Mouse (Mus musculus): ENCODE results near the gene Olfr1015. TPM values are rescaled to one million over a fixed set of nuclear protein-coding genes. Genes with fewer than 3 reads are reported as not detected.

The Olfr1015 gene
- total RNA-seq (2015; ENCODE audit: low replicate concordance): not detected in 2 replicates
- 1.1 TPM in 1 of 2 replicates, not detected in the other for total RNA-seq (2017; ENCODE audit: low replicate concordance)

GRCm38 (mm10) chr2:85781717-85782116, at the start of gene Olfr1015:
TSS of gene Olfr1015 (plus strand) at chr2:85782017.
- no peak for ATAC-seq (replicated peaks; ENCODE audit: low FRiP score, poor library complexity, severe bottlenecking)

- ATAC-seq (replicated peaks; ENCODE audit: low FRiP score, poor library complexity, severe bottlenecking): no peak
Measured at GRCm38 (mm10) chr2:85753822-85754221, 28.0 kb upstream of the Olfr1015 start.

- no peak for ATAC-seq (replicated peaks; ENCODE audit: low FRiP score, poor library complexity, severe bottlenecking)
Measured at GRCm38 (mm10) chr2:85762666-85763065, 19.2 kb upstream of the Olfr1015 start, which contains the start of gene Olfr1012. TSS of gene Olfr1012 (minus strand) at chr2:85762766.

- ATAC-seq (replicated peaks; ENCODE audit: low FRiP score, poor library complexity, severe bottlenecking): no peak
Measured at GRCm38 (mm10) chr2:85766798-85767197, 15.0 kb upstream of the Olfr1015 start, which contains the start of gene Olfr1013. TSS of gene Olfr1013 (plus strand) at chr2:85767098.

GRCm38 (mm10) chr2:85772413-85772812, 9.4 kb upstream of the Olfr1015 start, which contains the start of gene Olfr1014:
TSS of gene Olfr1014 (plus strand) at chr2:85772713.
- ATAC-seq (replicated peaks; ENCODE audit: low FRiP score, poor library complexity, severe bottlenecking): no peak

- ATAC-seq (replicated peaks; ENCODE audit: low FRiP score, poor library complexity, severe bottlenecking): no peak
Measured at GRCm38 (mm10) chr2:85792331-85792730, 10.5 kb downstream of the Olfr1015 start.

- no peak for ATAC-seq (replicated peaks; ENCODE audit: low FRiP score, poor library complexity, severe bottlenecking)
Measured at GRCm38 (mm10) chr2:85802444-85802843, 20.6 kb downstream of the Olfr1015 start, which contains the start of gene Olfr1016. TSS of gene Olfr1016 (minus strand) at chr2:85802544.

- no peak for ATAC-seq (replicated peaks; ENCODE audit: low FRiP score, poor library complexity, severe bottlenecking)
Measured at GRCm38 (mm10) chr2:85804501-85804900, 22.7 kb downstream of the Olfr1015 start.

GRCm38 (mm10) chr2:85818179-85818578, 36.4 kb downstream of the Olfr1015 start, which contains the start of gene Olfr1018:
TSS of gene Olfr1018 (plus strand) at chr2:85818479.
- no peak for ATAC-seq (replicated peaks; ENCODE audit: low FRiP score, poor library complexity, severe bottlenecking)

Other genes with a start within 250 kb of the Olfr1015 start
- gene Olfr996, start 202.8 kb upstream of the Olfr1015 start, total RNA-seq (2015; ENCODE audit: low replicate concordance): not detected in 2 replicates
- not detected in 2 replicates for gene Olfr996, start 202.8 kb upstream of the Olfr1015 start, total RNA-seq (2017; ENCODE audit: low replicate concordance)
- gene Olfr998, start 193.1 kb upstream of the Olfr1015 start, total RNA-seq (2015; ENCODE audit: low replicate concordance): not detected in 2 replicates
- gene Olfr998, start 193.1 kb upstream of the Olfr1015 start, total RNA-seq (2017; ENCODE audit: low replicate concordance): not detected in 2 replicates
- not detected in 2 replicates for gene Olfr1000, start 170.1 kb upstream of the Olfr1015 start, total RNA-seq (2015; ENCODE audit: low replicate concordance)
- not detected in 2 replicates for gene Olfr1000, start 170.1 kb upstream of the Olfr1015 start, total RNA-seq (2017; ENCODE audit: low replicate concordance)
- not detected in 2 replicates for gene Olfr1002, start 131.3 kb upstream of the Olfr1015 start, total RNA-seq (2015; ENCODE audit: low replicate concordance)
- not detected in 2 replicates for gene Olfr1002, start 131.3 kb upstream of the Olfr1015 start, total RNA-seq (2017; ENCODE audit: low replicate concordance)
- not detected in 2 replicates for gene Olfr154, start 117.6 kb upstream of the Olfr1015 start, total RNA-seq (2015; ENCODE audit: low replicate concordance)
- not detected in 2 replicates for gene Olfr154, start 117.6 kb upstream of the Olfr1015 start, total RNA-seq (2017; ENCODE audit: low replicate concordance)
- gene Olfr1006, start 103.2 kb upstream of the Olfr1015 start, total RNA-seq (2015; ENCODE audit: low replicate concordance): not detected in 2 replicates
- not detected in 2 replicates for gene Olfr1006, start 103.2 kb upstream of the Olfr1015 start, total RNA-seq (2017; ENCODE audit: low replicate concordance)
- not detected in 2 replicates for gene Olfr1008, start 92.6 kb upstream of the Olfr1015 start, total RNA-seq (2015; ENCODE audit: low replicate concordance)
- not detected in 2 replicates for gene Olfr1008, start 92.6 kb upstream of the Olfr1015 start, total RNA-seq (2017; ENCODE audit: low replicate concordance)
- gene Olfr1009, start 66.6 kb upstream of the Olfr1015 start, total RNA-seq (2015; ENCODE audit: low replicate concordance): not detected in 2 replicates
- not detected in 2 replicates for gene Olfr1009, start 66.6 kb upstream of the Olfr1015 start, total RNA-seq (2017; ENCODE audit: low replicate concordance)
- gene Olfr1012, start 19.3 kb upstream of the Olfr1015 start, total RNA-seq (2015; ENCODE audit: low replicate concordance): not detected in 2 replicates
- not detected in 2 replicates for gene Olfr1012, start 19.3 kb upstream of the Olfr1015 start, total RNA-seq (2017; ENCODE audit: low replicate concordance)
- not detected in 2 replicates for gene Olfr1013, start 14.9 kb upstream of the Olfr1015 start, total RNA-seq (2015; ENCODE audit: low replicate concordance)
- not detected in 2 replicates for gene Olfr1013, start 14.9 kb upstream of the Olfr1015 start, total RNA-seq (2017; ENCODE audit: low replicate concordance)
- gene Olfr1014, start 9.3 kb upstream of the Olfr1015 start, total RNA-seq (2015; ENCODE audit: low replicate concordance): not detected in 2 replicates
- not detected in 2 replicates for gene Olfr1014, start 9.3 kb upstream of the Olfr1015 start, total RNA-seq (2017; ENCODE audit: low replicate concordance)
- not detected in 2 replicates for gene Olfr1016, start 20.5 kb downstream of the Olfr1015 start, total RNA-seq (2015; ENCODE audit: low replicate concordance)
- 1.4 TPM in 1 of 2 replicates, not detected in the other for gene Olfr1016, start 20.5 kb downstream of the Olfr1015 start, total RNA-seq (2017; ENCODE audit: low replicate concordance)
- not detected in 2 replicates for gene Olfr1018, start 36.5 kb downstream of the Olfr1015 start, total RNA-seq (2015; ENCODE audit: low replicate concordance)
- not detected in 2 replicates for gene Olfr1018, start 36.5 kb downstream of the Olfr1015 start, total RNA-seq (2017; ENCODE audit: low replicate concordance)
- not detected in 2 replicates for gene Olfr1019, start 63.5 kb downstream of the Olfr1015 start, total RNA-seq (2015; ENCODE audit: low replicate concordance)
- gene Olfr1019, start 63.5 kb downstream of the Olfr1015 start, total RNA-seq (2017; ENCODE audit: low replicate concordance): not detected in 2 replicates
- not detected in 2 replicates for gene Olfr1020, start 65.0 kb downstream of the Olfr1015 start, total RNA-seq (2015; ENCODE audit: low replicate concordance)
- not detected in 2 replicates for gene Olfr1020, start 65.0 kb downstream of the Olfr1015 start, total RNA-seq (2017; ENCODE audit: low replicate concordance)
- gene Olfr1022, start 86.6 kb downstream of the Olfr1015 start, total RNA-seq (2015; ENCODE audit: low replicate concordance): not detected in 2 replicates
- gene Olfr1022, start 86.6 kb downstream of the Olfr1015 start, total RNA-seq (2017; ENCODE audit: low replicate concordance): not detected in 2 replicates
- not detected in 2 replicates for gene Olfr1023, start 103.6 kb downstream of the Olfr1015 start, total RNA-seq (2015; ENCODE audit: low replicate concordance)
- gene Olfr1023, start 103.6 kb downstream of the Olfr1015 start, total RNA-seq (2017; ENCODE audit: low replicate concordance): not detected in 2 replicates
- gene Olfr1024, start 123.0 kb downstream of the Olfr1015 start, total RNA-seq (2015; ENCODE audit: low replicate concordance): not detected in 2 replicates
- gene Olfr1024, start 123.0 kb downstream of the Olfr1015 start, total RNA-seq (2017; ENCODE audit: low replicate concordance): not detected in 2 replicates
- not detected in 2 replicates for gene Olfr1025-ps1, start 133.2 kb downstream of the Olfr1015 start, total RNA-seq (2015; ENCODE audit: low replicate concordance)
- gene Olfr1025-ps1, start 133.2 kb downstream of the Olfr1015 start, total RNA-seq (2017; ENCODE audit: low replicate concordance): not detected in 2 replicates
- gene Olfr1026, start 139.5 kb downstream of the Olfr1015 start, total RNA-seq (2015; ENCODE audit: low replicate concordance): not detected in 2 replicates
- not detected in 2 replicates for gene Olfr1026, start 139.5 kb downstream of the Olfr1015 start, total RNA-seq (2017; ENCODE audit: low replicate concordance)
- not detected in 2 replicates for gene Olfr1028, start 168.4 kb downstream of the Olfr1015 start, total RNA-seq (2015; ENCODE audit: low replicate concordance)
- 0.42 TPM in 1 of 2 replicates, not detected in the other for gene Olfr1028, start 168.4 kb downstream of the Olfr1015 start, total RNA-seq (2017; ENCODE audit: low replicate concordance)
- gene Olfr1029, start 191.9 kb downstream of the Olfr1015 start, total RNA-seq (2015; ENCODE audit: low replicate concordance): not detected in 2 replicates
- not detected in 2 replicates for gene Olfr1029, start 191.9 kb downstream of the Olfr1015 start, total RNA-seq (2017; ENCODE audit: low replicate concordance)
- not detected in 2 replicates for gene Olfr1030, start 197.3 kb downstream of the Olfr1015 start, total RNA-seq (2015; ENCODE audit: low replicate concordance)
- gene Olfr1030, start 197.3 kb downstream of the Olfr1015 start, total RNA-seq (2017; ENCODE audit: low replicate concordance): not detected in 2 replicates
- not detected in 2 replicates for gene Olfr1031, start 208.3 kb downstream of the Olfr1015 start, total RNA-seq (2015; ENCODE audit: low replicate concordance)
- gene Olfr1031, start 208.3 kb downstream of the Olfr1015 start, total RNA-seq (2017; ENCODE audit: low replicate concordance): not detected in 2 replicates
- not detected in 2 replicates for gene Olfr1032, start 223.5 kb downstream of the Olfr1015 start, total RNA-seq (2015; ENCODE audit: low replicate concordance)
- not detected in 2 replicates for gene Olfr1032, start 223.5 kb downstream of the Olfr1015 start, total RNA-seq (2017; ENCODE audit: low replicate concordance)
- gene Olfr1033, start 238.6 kb downstream of the Olfr1015 start, total RNA-seq (2015; ENCODE audit: low replicate concordance): not detected in 2 replicates
- not detected in 2 replicates for gene Olfr1033, start 238.6 kb downstream of the Olfr1015 start, total RNA-seq (2017; ENCODE audit: low replicate concordance)

Data from erythroblast, adult 5-6 weeks (primary cell).